Mouse (Mus musculus) lung, embryonic 15.5 days (tissue): Measurements from ENCODE around the gene Bcl11a. TPM values are rescaled to one million over a fixed set of nuclear protein-coding genes. Genes with fewer than 3 reads are reported as not detected.

Experiments
- ATAC-seq: fragments of 200-750 bp; cut with Nextera tagmentation; 2 replicates; pipeline ENCODE4 v1.8.0; 2017; ENCODE audit warnings: moderate number of reproducible peaks, borderline replicate concordance; ENCODE audit not compliant: low FRiP score, low TSS enrichment; ENCODE audit errors: extremely low read depth
- H3K27ac ChIP-seq: fragments of 300-500 bp; sonication (generic); 2 replicates; pipeline ENCODE4 v1.5.1; 2015; ENCODE audit warnings: moderate library complexity, mild to moderate bottlenecking, inconsistent platforms
- H3K27me3 ChIP-seq: fragments of 300-500 bp; sonication (generic); 2 replicates; pipeline ENCODE4 v1.6.1; 2015; ENCODE audit warnings: inconsistent platforms
- H3K36me3 ChIP-seq: fragments of 300-500 bp; sonication (generic); 2 replicates; pipeline ENCODE4 v1.6.1; 2015; ENCODE audit warnings: inconsistent platforms
- H3K4me1 ChIP-seq: fragments of 300-500 bp; sonication (generic); 2 replicates; pipeline ENCODE4 v1.6.1; 2015; ENCODE audit warnings: inconsistent platforms
- H3K4me2 ChIP-seq: fragments of 300-500 bp; sonication (generic); 2 replicates; pipeline ENCODE4 v1.6.1; 2015; ENCODE audit warnings: inconsistent platforms, mild to moderate bottlenecking, moderate library complexity
- H3K4me3 ChIP-seq: fragments of 300-500 bp; sonication (generic); 2 replicates; pipeline ENCODE4 v1.5.1; 2015; ENCODE audit warnings: mild to moderate bottlenecking, inconsistent platforms
- H3K9ac ChIP-seq: fragments of 300-500 bp; sonication (generic); 2 replicates; pipeline ENCODE4 v1.6.1; 2015; ENCODE audit warnings: inconsistent platforms
- H3K9me3 ChIP-seq: fragments of 300-500 bp; sonication (generic); 2 replicates; pipeline ENCODE4 v1.6.1; 2016; ENCODE audit warnings: inconsistent platforms
- WGBS: fragments of 180-500 bp; shearing (Covaris S2); methylation state at CpG from one replicate; pipeline ENCODE4 v1.1.7; 2015; 5-methylcytosine and 5-hydroxymethylcytosine counted together
- polyA plus RNA-seq: library from polyadenylated mRNA; unstranded; fragments of >200 nt; fragmentation: Nextera tagmentation; extraction: Ambion mirVana; gene quantifications from 2 replicates; pipeline ENCODE4 v1.2.1, GENCODE M21; 2015

Gene Bcl11a
- polyA plus RNA-seq, 1 experiment from 2014 or later, result 15.4 TPM

DNA sequence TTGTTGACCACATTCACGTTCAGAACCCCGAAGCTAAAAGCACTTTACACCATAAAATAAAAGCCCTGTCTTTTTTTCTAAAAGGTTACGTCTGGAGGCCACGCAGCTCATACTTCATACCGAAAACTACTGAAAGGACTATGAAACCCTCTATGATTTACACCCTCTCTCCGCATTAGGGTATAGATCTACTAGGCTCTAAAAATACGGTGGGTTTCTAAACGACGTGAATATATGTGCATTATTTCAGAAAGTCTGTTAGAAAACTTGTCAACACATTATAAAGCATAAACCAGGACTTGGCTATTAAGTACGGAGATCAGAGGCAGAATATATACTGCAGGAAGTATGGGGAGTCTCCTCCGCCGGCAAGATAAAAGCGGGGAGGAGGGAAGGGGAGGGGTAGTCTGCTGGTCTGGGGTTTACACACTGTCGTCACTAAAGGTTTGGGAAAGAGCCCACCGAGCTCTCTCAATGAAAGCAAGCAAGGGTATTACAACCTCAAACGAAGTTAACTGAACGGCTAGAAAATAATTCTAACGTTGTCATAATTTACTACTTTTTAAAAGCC is 3.8 kb upstream of the Bcl11a start:
- Histone ChIP-seq H3K27me3 (peaks cover 36% of the 10 kb centered on the region), H3K4me1 (peaks cover 22% of the 10 kb centered on the region), H3K27ac (no peak overlapping the region), H3K9ac (no peak overlapping the region), H3K36me3 (no peaks in the 10 kb centered on the region), H3K4me3 (peak overlapping the region; percentile 20; the same call in 1 of the 2 replicates), H3K4me2 (peak overlapping the region; percentile 93), H3K9me3 (no peaks in the 10 kb centered on the region)
- WGBS, result 2% methylated on average over 18 of the region's 18 CpGs
- no peak for ATAC-seq

DNA sequence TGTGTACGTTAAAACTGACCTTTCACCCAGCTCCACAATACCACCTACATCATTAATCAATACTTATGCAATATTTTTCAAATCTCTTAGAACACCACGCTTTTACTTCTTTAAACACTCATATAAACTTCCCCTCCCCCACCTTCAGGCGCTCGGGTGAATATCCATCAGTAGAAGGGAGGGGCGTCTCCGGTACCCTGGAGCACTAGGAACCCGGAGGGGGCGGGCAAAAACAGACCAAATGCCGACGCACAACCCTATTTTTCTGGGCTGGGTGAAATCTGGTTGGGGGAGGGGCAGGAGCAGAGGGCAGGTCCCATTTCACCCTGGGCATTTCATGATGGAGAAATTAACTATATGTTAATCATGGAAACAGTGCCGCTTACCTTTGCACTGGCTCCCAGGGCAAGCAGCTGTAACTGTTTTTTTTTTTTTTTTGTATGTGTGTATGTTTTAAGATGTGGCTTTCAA is 3.2 kb upstream of the Bcl11a start, which contains the start of gene A830031A19Rik:
Gene A830031A19Rik, minus strand, starts transcription at position 421 of the 471 bp plus-strand sequence.
- peak within 1 kb of the TSS; percentile 93 for H3K4me2 ChIP-seq
- H3K27ac ChIP-seq, result peak within 1 kb of the TSS; percentile 94; the same call in 1 of the 2 replicates
- no peak for ATAC-seq
- H3K4me3 ChIP-seq, result peak within 1 kb of the TSS; percentile 71
- H3K36me3 ChIP-seq, result no peaks in the 10 kb centered on the region
- H3K4me1 ChIP-seq, result peaks cover 22% of the 10 kb centered on the region
- H3K27me3 ChIP-seq, result peaks cover 36% of the 10 kb centered on the region
- WGBS, result 0% methylated on average over 11 of the region's 11 CpGs
- peak within 1 kb of the TSS; percentile 72 for H3K9ac ChIP-seq
- H3K9me3 ChIP-seq, result no peaks in the 10 kb centered on the region

DNA sequence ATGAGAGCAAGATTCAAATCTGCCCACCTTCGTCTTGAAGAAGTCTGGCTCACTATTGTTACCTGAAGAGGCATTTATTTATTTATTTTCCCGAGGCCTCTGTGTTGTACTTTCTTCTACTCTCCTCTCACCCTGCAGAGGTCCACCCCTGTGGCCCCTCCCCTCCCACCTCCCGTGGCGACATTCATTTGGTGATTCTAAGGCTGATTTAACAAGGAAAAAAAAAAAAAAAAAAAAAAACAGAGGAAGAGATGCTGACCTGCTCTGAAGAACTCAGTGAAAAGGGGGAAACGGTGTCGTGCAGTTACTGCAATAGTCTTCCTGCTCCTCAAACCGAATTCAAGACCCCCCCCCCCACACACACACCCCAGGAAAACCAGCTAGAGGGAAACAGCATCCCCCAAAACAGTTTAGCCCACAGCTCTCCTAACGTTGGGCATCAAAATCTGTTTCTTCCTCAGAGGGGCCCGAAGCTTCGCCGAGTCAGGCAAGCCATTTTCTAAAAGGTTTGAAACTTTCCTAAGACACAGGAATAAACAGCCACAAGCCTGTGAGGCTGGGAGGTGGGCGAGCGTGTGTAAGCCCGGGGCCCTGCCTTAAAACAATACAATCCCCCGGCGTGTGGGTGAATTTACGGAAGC is 2.2 kb upstream of the Bcl11a start:
- Histone ChIP-seq H3K4me1 (peaks cover 31% of the 10 kb centered on the region), H3K4me2 (peak overlapping the region; percentile 93), H3K36me3 (no peaks in the 10 kb centered on the region), H3K9ac (peak overlapping the region; percentile 72), H3K4me3 (peak overlapping the region; percentile 71), H3K27me3 (peaks cover 36% of the 10 kb centered on the region), H3K27ac (peak overlapping the region; percentile 94; the same call in 1 of the 2 replicates), H3K9me3 (no peaks in the 10 kb centered on the region)
- under 1% methylated on average over 17 of the region's 17 CpGs for WGBS
- no peak for ATAC-seq

DNA sequence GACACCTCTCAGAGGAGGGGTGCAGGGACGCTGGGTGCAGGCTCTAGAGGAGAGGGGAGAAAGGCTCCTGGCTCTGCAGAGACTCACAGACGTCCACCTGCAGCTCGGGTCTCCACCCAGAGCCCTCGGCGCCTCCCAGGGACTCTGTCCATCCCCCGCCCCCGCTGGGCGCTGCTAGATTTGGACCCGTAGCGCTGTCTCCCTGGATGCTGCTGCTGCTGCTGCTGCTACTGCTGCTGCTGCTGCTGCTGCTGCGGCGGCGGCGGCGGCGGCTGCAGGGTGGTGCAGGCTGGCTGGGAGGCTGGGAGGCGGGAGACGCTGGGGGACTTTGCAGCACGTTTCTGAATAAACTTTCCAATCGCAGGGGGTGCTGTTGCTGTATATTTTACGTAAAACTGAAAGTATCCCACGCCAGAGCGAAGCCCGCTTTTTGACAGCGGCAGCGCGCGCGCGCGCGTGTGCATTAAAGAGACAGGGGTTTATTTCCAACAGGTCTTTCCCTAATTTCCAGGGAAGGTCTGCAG is 1.7 kb upstream of the Bcl11a start:
- Histone ChIP-seq H3K4me1 (peaks cover 34% of the 10 kb centered on the region), H3K4me2 (peak overlapping the region; percentile 93), H3K36me3 (no peaks in the 10 kb centered on the region), H3K27me3 (peaks cover 35% of the 10 kb centered on the region), H3K27ac (peak overlapping the region; percentile 94), H3K4me3 (peak overlapping the region; percentile 71), H3K9ac (peak overlapping the region; percentile 72), H3K9me3 (no peaks in the 10 kb centered on the region)
- under 1% methylated on average over 32 of the region's 32 CpGs for WGBS
- ATAC-seq, result peak; percentile 27; the same call in 1 of the 2 replicates

DNA sequence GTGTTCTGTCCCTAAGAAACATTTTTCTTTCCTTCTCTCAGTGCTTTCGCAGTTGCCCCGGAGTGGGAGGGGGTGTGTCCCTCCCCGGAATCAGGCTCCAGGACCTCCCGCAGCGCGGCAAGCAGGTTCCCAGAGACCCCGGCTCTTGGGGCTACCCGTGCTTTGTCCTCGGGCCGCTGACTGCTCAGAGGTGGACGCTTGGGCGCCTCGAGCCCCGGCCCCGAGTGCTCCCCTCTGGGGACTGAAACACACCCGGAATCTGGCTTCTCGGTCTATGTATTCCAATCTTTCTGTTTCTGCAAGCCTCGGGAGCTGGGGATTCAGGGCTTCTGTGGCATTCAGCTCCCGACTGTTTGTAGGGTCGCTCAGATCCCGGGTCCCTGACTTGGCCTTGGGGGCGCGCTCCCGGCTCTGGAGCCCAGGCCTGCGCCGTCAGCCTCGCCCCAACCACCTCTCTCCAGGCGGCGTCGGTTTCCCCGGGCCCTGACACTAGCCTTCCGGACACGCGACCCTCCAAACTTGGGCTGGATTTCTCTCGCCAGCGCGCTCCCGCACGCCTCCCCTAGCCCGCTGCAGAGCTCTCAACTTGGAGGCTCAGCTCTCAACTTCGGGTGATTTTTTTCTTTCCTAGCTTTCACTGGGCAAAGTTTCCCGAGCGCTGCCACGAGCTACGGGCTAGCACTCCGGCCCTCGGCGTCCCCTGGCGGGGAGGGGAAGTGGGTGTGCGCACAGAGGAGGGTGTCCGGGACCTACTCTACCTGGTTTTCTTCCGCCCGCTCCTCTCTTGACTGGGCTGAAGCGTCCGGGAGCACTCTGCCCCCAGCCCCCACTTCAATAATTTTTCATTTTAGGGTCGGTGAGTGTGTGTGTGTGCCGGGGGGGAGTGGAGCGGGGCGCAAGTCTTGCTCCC is 780 bp upstream of the Bcl11a start:
- WGBS, result under 1% methylated on average over 58 of the region's 59 CpGs

DNA sequence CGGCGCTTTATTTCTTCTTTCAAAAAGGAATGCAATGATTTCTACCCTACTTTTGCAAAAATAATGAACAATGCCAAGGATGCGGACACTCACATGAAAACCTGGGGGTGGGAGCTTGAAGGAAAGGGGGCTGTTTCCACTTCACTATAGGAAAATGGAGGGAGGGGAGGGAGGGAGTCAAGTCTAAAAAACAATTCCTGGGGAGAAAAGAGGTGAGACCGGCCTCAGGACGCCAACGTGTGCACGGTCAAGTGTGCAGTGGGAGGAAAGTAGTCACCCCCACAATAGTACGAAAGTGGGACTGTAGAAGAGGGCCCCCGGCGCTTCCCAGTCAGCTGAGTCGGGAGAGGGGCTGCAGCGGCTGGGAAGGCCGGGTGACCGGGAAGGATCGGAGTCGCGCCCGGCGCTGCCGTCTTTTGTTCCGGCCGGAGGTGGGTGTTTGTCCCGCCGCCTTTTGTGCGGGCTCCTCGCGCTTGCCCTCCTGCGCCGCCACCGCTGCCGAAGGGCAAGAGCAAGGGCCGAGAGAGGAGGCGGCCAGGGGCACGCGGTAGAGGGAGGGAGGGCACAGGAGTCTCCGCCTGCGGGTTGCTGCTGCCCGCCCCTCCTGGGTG is 955 bp downstream of the Bcl11a start:
- no peaks in the 10 kb centered on the region for H3K36me3 ChIP-seq
- H3K9ac ChIP-seq, result peak overlapping the region; percentile 72
- no peaks in the 10 kb centered on the region for H3K9me3 ChIP-seq
- peaks cover 47% of the 10 kb centered on the region for H3K4me1 ChIP-seq
- H3K27me3 ChIP-seq, result peaks cover 17% of the 10 kb centered on the region
- peak overlapping the region; percentile 71 for H3K4me3 ChIP-seq
- ATAC-seq, result no peak
- H3K4me2 ChIP-seq, result peak overlapping the region; percentile 93
- peak overlapping the region; percentile 94 for H3K27ac ChIP-seq
- WGBS, result 0% methylated on average over 38 of the region's 38 CpGs

More for the DNA sequence above, 780 bp upstream of the Bcl11a start:
- H3K4me1 ChIP-seq, result peaks cover 36% of the 10 kb centered on the region
- peak overlapping the region; percentile 93 for H3K4me2 ChIP-seq
- peak; percentile 47 for ATAC-seq
- peak overlapping the region; percentile 94 for H3K27ac ChIP-seq
- H3K9me3 ChIP-seq, result no peaks in the 10 kb centered on the region
- peak overlapping the region; percentile 72 for H3K9ac ChIP-seq
- H3K27me3 ChIP-seq, result peaks cover 32% of the 10 kb centered on the region
- H3K4me3 ChIP-seq, result peak overlapping the region; percentile 71
- H3K36me3 ChIP-seq, result no peaks in the 10 kb centered on the region

DNA sequence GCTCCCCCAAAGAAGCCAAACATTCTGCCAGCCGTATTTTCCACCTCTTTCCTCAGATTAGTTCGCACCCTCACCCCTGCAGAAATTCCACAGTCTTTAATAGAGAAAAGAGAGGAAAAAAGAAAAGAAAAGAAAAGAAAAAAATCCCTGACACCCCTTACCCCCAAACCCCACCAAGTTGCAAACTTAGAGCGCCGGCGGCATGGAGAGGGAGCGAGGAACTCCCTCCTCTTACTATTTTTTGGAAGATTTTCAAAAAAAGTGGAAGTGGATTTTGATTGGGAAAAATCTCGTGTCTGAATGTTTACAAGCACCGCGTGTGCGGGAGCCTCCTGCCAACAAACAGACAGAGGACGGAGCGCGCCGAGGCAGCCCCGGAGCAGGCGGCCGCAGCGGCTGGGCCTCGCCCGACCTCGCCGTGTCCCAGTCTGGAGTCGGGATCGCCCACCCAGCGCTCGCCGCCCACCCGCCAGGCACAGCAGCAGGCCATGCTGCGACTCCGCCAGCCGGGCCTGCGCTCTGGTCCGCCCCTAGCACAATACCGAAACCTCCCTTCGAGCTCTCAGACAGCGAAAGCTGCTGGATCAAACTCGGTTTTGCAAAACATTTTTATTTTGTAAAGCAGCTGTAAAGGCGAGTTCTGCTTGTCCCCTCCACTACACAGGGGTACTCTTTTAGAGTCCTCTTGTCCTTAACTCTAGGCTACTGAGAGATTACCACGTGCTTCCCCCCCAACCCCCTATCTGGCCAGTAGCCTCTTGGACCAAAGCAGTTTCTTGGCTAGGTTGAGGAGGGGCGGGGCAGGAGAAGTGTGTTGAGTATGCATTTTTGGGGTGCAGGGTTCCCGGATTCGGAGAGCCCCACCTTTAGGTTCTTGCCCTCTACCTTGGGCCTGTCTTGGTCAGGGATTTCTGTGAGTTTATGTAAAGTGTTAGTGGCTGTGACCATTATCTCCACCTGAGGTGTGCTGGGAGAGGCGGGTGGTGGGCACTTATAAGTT is 1.8 kb downstream of the Bcl11a start:
- peak overlapping the region; percentile 94 for H3K27ac ChIP-seq

DNA sequence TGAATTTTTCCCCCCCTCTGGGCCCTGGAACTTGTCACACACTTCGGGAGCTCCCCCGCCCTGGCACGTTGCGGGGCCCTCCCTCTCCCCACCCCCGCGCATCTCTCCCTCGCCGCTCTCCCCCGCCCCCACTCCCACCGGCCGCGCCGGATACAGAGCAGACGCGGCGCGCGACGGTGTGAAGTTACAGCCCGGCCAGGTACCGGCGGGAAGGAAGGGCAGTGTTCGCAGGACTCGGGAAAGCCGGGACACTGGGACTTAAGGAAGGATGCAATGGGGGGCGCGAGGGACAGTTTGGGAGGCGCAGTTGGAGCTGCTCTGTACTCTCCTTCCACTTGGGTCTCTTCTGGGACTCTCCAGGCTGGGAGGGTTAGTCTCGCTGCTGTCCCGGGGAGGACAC is 2.7 kb downstream of the Bcl11a start:
- H3K27ac ChIP-seq, result peak overlapping the region; percentile 82
- peak overlapping the region; percentile 39 for H3K9ac ChIP-seq
- under 1% methylated on average over 25 of the region's 30 CpGs for WGBS
- 0 out of 2 replicates have a peak, but pooled peaks cover under 1% of the 10 kb centered on the region for H3K27me3 ChIP-seq
- 0 out of 2 replicates have a peak, but pooled peaks have one; percentile 11 for ATAC-seq
- H3K4me2 ChIP-seq, result peak overlapping the region; percentile 93
- H3K36me3 ChIP-seq, result no peaks in the 10 kb centered on the region
- H3K4me3 ChIP-seq, result peak overlapping the region; percentile 71
- H3K4me1 ChIP-seq, result peaks cover 33% of the 10 kb centered on the region
- no peaks in the 10 kb centered on the region for H3K9me3 ChIP-seq

More for the DNA sequence above, 1.8 kb downstream of the Bcl11a start:
- H3K9ac ChIP-seq, result peak overlapping the region; percentile 72
- H3K36me3 ChIP-seq, result no peaks in the 10 kb centered on the region
- WGBS, result under 1% methylated on average over 43 of the region's 43 CpGs
- peak overlapping the region; percentile 71 for H3K4me3 ChIP-seq
- H3K9me3 ChIP-seq, result no peaks in the 10 kb centered on the region
- H3K4me1 ChIP-seq, result peaks cover 42% of the 10 kb centered on the region
- H3K27me3 ChIP-seq, result peaks cover 9% of the 10 kb centered on the region
- ATAC-seq, result peak; percentile 9; the same call in 1 of the 2 replicates
- peak overlapping the region; percentile 93 for H3K4me2 ChIP-seq

DNA sequence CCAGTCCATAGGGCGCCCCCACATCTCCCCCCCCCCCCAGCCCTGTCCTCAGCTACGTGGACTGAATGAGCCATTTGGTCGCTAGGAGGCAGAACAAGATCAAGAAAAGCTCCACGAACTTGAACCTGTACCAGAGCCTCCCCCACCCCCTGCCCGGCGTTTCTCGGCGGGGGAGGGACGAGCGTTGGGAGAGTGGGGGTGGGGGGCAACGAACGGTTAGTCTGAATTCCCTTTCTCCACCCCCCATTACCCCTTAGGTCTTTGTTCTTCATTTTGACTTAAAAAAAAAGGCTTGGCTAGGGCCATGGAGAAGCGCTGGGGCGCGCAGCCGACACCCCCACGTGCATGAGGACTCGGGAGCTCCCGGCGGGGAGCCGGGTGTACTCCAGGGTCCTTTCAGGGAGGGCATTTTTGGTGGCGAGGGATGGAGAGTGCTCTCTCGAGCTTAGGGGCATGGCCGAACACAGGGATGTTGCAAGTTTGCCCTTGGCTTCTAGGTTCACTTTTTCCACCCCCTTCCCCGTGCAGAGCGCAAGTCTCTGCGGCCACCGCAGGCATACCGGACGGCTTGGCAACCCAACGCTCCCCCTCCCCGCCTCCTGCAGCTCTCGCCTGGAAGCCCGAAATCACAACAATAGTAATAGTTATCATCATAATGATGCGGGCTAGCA is 3.3 kb downstream of the Bcl11a start:
- ATAC-seq, result peak; percentile 43
- Histone ChIP-seq H3K4me3 (peak overlapping the region; percentile 71), H3K4me2 (peak overlapping the region; percentile 93), H3K27ac (peak overlapping the region; percentile 82), H3K9ac (peak overlapping the region; percentile 56), H3K36me3 (no peaks in the 10 kb centered on the region), H3K27me3 (no peaks in the 10 kb centered on the region), H3K9me3 (no peaks in the 10 kb centered on the region), H3K4me1 (peaks cover 27% of the 10 kb centered on the region)
- under 1% methylated on average over 34 of the region's 35 CpGs for WGBS
